Mouse (Mus musculus): ENCODE measurements at regions not wholly inside any gene's neighbourhood (a gene's known extent, or its start where the extent isn't known, plus 50 kb on each side); places are given as distances from the start of the nearest gene placed in this dataset.

DNA sequence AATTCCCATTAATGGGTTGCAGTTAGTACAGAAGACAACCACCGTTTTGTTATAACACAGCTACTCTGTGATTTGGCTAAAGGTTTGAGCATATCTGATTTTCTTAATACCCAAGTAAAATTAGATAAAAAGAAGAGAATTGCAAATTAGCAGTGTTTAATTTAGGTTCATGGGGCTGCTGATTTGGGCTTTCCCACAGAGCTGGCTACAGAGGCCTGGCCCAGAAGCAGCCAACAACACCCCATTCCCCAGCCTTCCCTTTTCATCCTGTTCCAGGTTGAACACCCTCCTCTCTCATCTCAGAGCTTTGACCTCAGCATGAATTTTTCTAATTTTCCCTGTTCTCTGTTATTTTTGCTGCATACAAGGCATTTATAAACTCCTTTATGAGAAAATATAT, 260.3 kb upstream of the Negr1 start:
- TF ChIP-seq GATA1 (IDR thresholded peaks at IDR 0.05; ENCODE audit: borderline replicate concordance, low read length) (no peak), FLI1 (IDR thresholded peaks at IDR 0.05; ENCODE audit: low read length) (no peak)
